Mouse (Mus musculus): ENCODE measurements around the gene Ap4b1.

- TF ChIP-seq CTCF (IDR thresholded peaks at IDR 0.05; ENCODE audit: low read depth) (no peak), EP300 (IDR thresholded peaks at IDR 0.05; ENCODE audit: low read depth) (no peak)
Measured at GRCm38 (mm10) chr3:103780271-103780670, 29.0 kb upstream of the Ap4b1 start.

All from liver, postnatal 0 days (tissue).